Mouse (Mus musculus): Measurements from ENCODE around the gene Slc1a2. TPM values are rescaled to one million over a fixed set of nuclear protein-coding genes. Genes with fewer than 3 reads are reported as not detected.

The Slc1a2 gene
- polyA plus RNA-seq, 1 experiment, result 1.6 TPM

DNA sequence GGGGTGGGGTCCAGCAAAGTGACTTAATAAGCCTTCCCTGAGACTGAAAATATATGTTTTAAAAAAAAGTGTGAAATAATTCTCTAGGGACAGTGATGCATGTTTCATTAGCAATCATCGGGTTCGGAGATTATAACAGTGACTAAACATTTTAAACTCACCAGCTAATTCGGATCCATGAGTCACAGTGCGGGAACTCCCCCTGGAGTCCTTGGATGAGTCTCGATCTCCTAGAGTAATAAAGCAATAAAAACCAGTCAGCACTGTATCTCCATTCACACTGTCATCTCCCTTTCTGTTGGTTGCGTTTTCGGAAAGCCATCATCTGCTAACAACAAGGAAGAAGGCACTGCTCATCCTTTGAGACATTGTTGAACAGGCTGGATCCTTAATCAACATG lies 169.9 kb downstream of the Slc1a2 start:
- 73% methylated on average over 7 of the region's 7 CpGs for WGBS
- no peaks in the 10 kb centered on the region for H3K27me3 ChIP-seq (replicated peaks; ENCODE audit: control insufficient read depth, insufficient read depth, low read length)
- no peak overlapping the region for H3K4me3 ChIP-seq (ENCODE audit: insufficient read depth, low read depth, low read length)
- H3K36me3 ChIP-seq (ENCODE audit: control insufficient read depth, insufficient read depth, low read length), result no peaks in the 10 kb centered on the region
- no peaks in the 10 kb centered on the region for H3K4me1 ChIP-seq (ENCODE audit: control insufficient read depth, insufficient read depth, low read length)
- TF ChIP-seq CTCF (conservative IDR thresholded peaks at IDR 0.05; ENCODE audit: insufficient read depth, insufficient read length, low read depth, low read length) (no peak), POLR2A (IDR thresholded peaks at IDR 0.05; ENCODE audit: low read depth, low read length) (no peak)
- no peak for DNase-seq
- H3K27ac ChIP-seq (ENCODE audit: insufficient read depth, low read depth, low read length), result no peak overlapping the region

DNA sequence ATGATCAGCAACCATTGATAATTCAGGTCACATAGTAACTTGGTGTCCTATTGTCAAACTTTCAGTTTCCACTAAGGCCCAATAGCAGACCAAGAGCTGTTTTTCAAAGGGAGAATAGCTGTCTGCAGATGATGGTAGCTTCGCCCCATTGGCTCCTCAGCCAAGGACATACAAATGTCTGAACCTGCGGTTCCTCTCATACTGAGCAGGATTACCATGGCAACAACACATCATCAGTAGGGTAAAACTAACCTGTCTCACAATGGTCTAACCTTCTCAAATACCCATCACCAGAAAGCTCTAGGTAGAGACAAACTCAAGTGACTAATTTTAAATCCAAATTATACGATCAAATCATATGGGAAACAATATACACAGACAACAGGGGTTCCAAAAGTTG lies 170.7 kb downstream of the Slc1a2 start:
- Histone ChIP-seq H3K36me3 (ENCODE audit: control insufficient read depth, insufficient read depth, low read length) (no peaks in the 10 kb centered on the region), H3K27me3 (replicated peaks; ENCODE audit: control insufficient read depth, insufficient read depth, low read length) (no peaks in the 10 kb centered on the region), H3K27ac (ENCODE audit: insufficient read depth, low read depth, low read length) (no peak overlapping the region), H3K4me3 (ENCODE audit: insufficient read depth, low read depth, low read length) (no peak overlapping the region), H3K4me1 (ENCODE audit: control insufficient read depth, insufficient read depth, low read length) (no peaks in the 10 kb centered on the region)
- TF ChIP-seq POLR2A (IDR thresholded peaks at IDR 0.05; ENCODE audit: low read depth, low read length) (no peak), CTCF (conservative IDR thresholded peaks at IDR 0.05; ENCODE audit: insufficient read depth, insufficient read length, low read depth, low read length) (no peak)
- DNase-seq, result peak; percentile 72
- WGBS, result 96% methylated on average over 3 of the region's 3 CpGs

DNA sequence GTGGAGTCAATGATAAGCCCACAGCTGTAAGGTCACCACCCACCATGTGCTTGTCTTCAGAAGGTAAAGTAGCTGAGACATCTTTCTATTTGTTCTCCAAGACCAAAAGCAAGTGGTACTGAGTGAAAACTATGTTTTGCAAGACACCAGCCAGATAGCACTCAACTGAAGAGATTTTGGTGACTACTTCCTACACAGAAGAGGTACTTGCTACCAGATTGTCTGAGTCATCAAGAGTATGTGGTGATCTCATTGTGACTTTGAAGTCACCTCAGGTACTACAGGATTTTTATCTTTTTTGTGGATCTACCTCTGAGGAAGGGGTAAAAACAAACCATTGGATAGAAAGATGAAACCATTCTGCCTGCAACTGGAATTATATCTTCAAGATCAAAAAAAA lies 173.1 kb downstream of the Slc1a2 start:
- TF ChIP-seq POLR2A (IDR thresholded peaks at IDR 0.05; ENCODE audit: low read depth, low read length) (no peak), CTCF (conservative IDR thresholded peaks at IDR 0.05; ENCODE audit: insufficient read depth, insufficient read length, low read depth, low read length) (no peak)
- H3K4me1 ChIP-seq (ENCODE audit: control insufficient read depth, insufficient read depth, low read length), result no peaks in the 10 kb centered on the region
- no peak overlapping the region for H3K27ac ChIP-seq (ENCODE audit: insufficient read depth, low read depth, low read length)
- no peaks in the 10 kb centered on the region for H3K27me3 ChIP-seq (replicated peaks; ENCODE audit: control insufficient read depth, insufficient read depth, low read length)
- H3K4me3 ChIP-seq (ENCODE audit: insufficient read depth, low read depth, low read length), result no peak overlapping the region
- no peak for DNase-seq
- no peaks in the 10 kb centered on the region for H3K36me3 ChIP-seq (ENCODE audit: control insufficient read depth, insufficient read depth, low read length)

DNA sequence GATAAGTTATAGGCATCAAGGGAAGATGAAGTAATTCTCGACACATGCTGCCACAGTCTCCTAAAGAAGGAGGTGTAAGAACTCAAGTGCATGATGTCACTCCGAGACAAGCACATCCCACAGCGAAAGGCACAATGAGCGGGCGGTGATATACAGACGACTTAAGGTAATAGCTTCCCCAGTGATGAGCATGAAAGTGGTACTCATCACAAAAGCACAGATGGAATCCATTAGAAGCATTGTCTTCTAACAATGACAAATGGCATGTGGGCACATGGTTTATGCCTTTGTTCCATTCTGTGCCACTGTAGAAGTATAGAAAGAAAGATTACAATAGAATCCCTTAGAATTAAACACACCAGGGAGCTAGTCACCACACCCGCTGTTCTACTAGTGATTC lies 179.7 kb downstream of the Slc1a2 start:
- H3K36me3 ChIP-seq (ENCODE audit: control insufficient read depth, insufficient read depth, low read length), result no peaks in the 10 kb centered on the region
- no peak for DNase-seq
- no peaks in the 10 kb centered on the region for H3K4me1 ChIP-seq (ENCODE audit: control insufficient read depth, insufficient read depth, low read length)
- 92% methylated on average over 7 of the region's 7 CpGs for WGBS
- no peak overlapping the region for H3K4me3 ChIP-seq (ENCODE audit: insufficient read depth, low read depth, low read length)
- H3K27me3 ChIP-seq (replicated peaks; ENCODE audit: control insufficient read depth, insufficient read depth, low read length), result no peaks in the 10 kb centered on the region; the same call in 1 of the 2 replicates
- no peak overlapping the region for H3K27ac ChIP-seq (ENCODE audit: insufficient read depth, low read depth, low read length)
- TF ChIP-seq POLR2A (IDR thresholded peaks at IDR 0.05; ENCODE audit: low read depth, low read length) (no peak), CTCF (conservative IDR thresholded peaks at IDR 0.05; ENCODE audit: insufficient read depth, insufficient read length, low read depth, low read length) (no peak)

Other genes with a start within 250 kb of the Slc1a2 start
- gene Fjx1, start 206.2 kb upstream of the Slc1a2 start, polyA plus RNA-seq (2012; rRNA removed), result 3.4 and 3.7 TPM in 2 replicates
- 6.1 and 7.5 TPM in 2 replicates for gene Pamr1, start 108.6 kb upstream of the Slc1a2 start, polyA plus RNA-seq (2012; rRNA removed)
- gene Cd44, start 243.0 kb downstream of the Slc1a2 start, polyA plus RNA-seq (2012; rRNA removed), result 1.8 and 3.3 TPM in 2 replicates